Mouse (Mus musculus) layer of hippocampus, postnatal 10 days (tissue): Measurements from ENCODE around the gene Ago3. TPM values are rescaled to one million over a fixed set of nuclear protein-coding genes. Genes with fewer than 3 reads are reported as not detected.

Source experiments
- DNase-seq, 2 experiments: peaks; one replicate each; pipeline ENCODE4 v3.0.0; 2021; ENCODE audit warnings: low spot score in 2 of 2
- long read RNA-seq: library from polyadenylated mRNA; stranded (forward); transcript quantifications from one replicate; pipeline ENCODE4 v2.0.0, GENCODE M21; 2023
- total RNA-seq, 2 experiments: library from RNA; stranded (reverse); gene quantifications; 2 replicates each; pipeline ENCODE4 v1.2.3; 2021

The Ago3 gene
- 10 to 100 TPM; 29.0 to 36.1 TPM for total RNA-seq
- long read RNA-seq, partial matches to known transcripts = 2 of 6 reads
- long read RNA-seq, other reads (novel, unspliced or antisense) = 4 of 6 reads

- peak; percentile 94 to 95 for DNase-seq
Measured at GRCm38 (mm10) chr4:126429347-126430079, at the start of gene Ago3. TSS of gene Ago3 (minus strand) at chr4:126429556.

- no peak for DNase-seq
Measured at GRCm38 (mm10) chr4:126473031-126473430, 43.7 kb upstream of the Ago3 start.

GRCm38 (mm10) chr4:126469334-126469733 is 40.0 kb upstream of the Ago3 start:
- DNase-seq = no peak

GRCm38 (mm10) chr4:126468925-126469324 is 39.6 kb upstream of the Ago3 start:
- DNase-seq = no peak

- peak; percentile 98 to 99 for DNase-seq
Measured at GRCm38 (mm10) chr4:126468285-126468901, 39.0 kb upstream of the Ago3 start, which contains the start of gene Ago1. TSS of gene Ago1 (minus strand) at chr4:126468583.

GRCm38 (mm10) chr4:126467721-126468284 is 38.4 kb upstream of the Ago3 start:
- DNase-seq = peak; percentile 65 to 76

GRCm38 (mm10) chr4:126466251-126466750 is 36.9 kb upstream of the Ago3 start:
- no peak for DNase-seq

- DNase-seq = peak; percentile 30 to 45
Measured at GRCm38 (mm10) chr4:126465843-126466242, 36.5 kb upstream of the Ago3 start.

GRCm38 (mm10) chr4:126464892-126465235 is 35.5 kb upstream of the Ago3 start:
- DNase-seq = no peak

- DNase-seq = no peak
Measured at GRCm38 (mm10) chr4:126464189-126464891, 35.0 kb upstream of the Ago3 start.

- DNase-seq = no peak
Measured at GRCm38 (mm10) chr4:126455441-126455840, 26.1 kb upstream of the Ago3 start.

- no peak for DNase-seq
Measured at GRCm38 (mm10) chr4:126454547-126455254, 25.3 kb upstream of the Ago3 start.

GRCm38 (mm10) chr4:126450268-126450667 is 20.9 kb upstream of the Ago3 start:
- no peak for DNase-seq

GRCm38 (mm10) chr4:126447126-126447525 is 17.8 kb upstream of the Ago3 start:
- DNase-seq = no peak

- no peak for DNase-seq
Measured at GRCm38 (mm10) chr4:126444528-126444927, 15.2 kb upstream of the Ago3 start.

GRCm38 (mm10) chr4:126438261-126438660 is 8.9 kb upstream of the Ago3 start:
- DNase-seq = no peak

GRCm38 (mm10) chr4:126436268-126436667 is 6.9 kb upstream of the Ago3 start:
- peak; percentile 38 to 61 for DNase-seq

GRCm38 (mm10) chr4:126434094-126434493 is 4.7 kb upstream of the Ago3 start:
- no peak for DNase-seq

- no peak for DNase-seq
Measured at GRCm38 (mm10) chr4:126433175-126433574, 3.8 kb upstream of the Ago3 start.

GRCm38 (mm10) chr4:126431746-126432145 is 2.4 kb upstream of the Ago3 start:
- DNase-seq = no peak
